Mouse (Mus musculus) embryonic fibroblast, embryonic 13.5 days (primary cell): ENCODE measurements around the gene S100a1.

Source experiments
- CTCF ChIP-seq: IDR thresholded peaks from 2 replicates; pipeline ENCODE4 v1.5.1; 2011; ENCODE audit warnings: mild to moderate bottlenecking, control low read depth, low read length, moderate library complexity, borderline replicate concordance; ENCODE audit not compliant: insufficient read depth
- POLR2A ChIP-seq: IDR thresholded peaks from 2 replicates; pipeline ENCODE4 v1.6.1; 2011; ENCODE audit warnings: low read depth, mild to moderate bottlenecking, control low read depth, low read length, moderate library complexity

DNA sequence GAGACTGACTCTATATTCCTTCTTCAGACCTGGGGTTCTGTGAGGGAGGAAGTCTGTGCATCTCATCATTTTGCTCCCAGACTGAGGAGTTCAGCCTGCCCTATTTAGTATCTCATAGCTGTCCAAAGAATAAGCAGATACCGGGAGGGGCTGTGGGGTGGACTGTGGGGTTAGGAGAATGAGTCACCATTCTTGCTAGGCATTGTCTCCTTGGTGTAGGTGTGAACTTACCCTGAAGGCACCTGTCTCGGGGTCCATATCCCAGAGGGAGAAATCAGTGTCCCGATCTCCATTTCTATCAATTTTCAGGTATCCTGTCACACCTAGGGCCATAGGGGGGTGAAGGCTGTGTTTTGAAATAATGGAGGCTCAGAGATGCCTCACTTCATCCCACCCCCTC, 52.3 kb downstream of the S100a1 start:
- TF ChIP-seq CTCF (no peak), POLR2A (no peak)
